Mouse (Mus musculus) neural tube, embryonic 11.5 days (tissue): ENCODE measurements around the gene Rpp14. TPM values are rescaled to one million over a fixed set of nuclear protein-coding genes. Genes with fewer than 3 reads are reported as not detected.
A peak's percentile ranks its signal among the peaks of the same experiment; 100 is the strongest.

Experiments
- ATAC-seq: fragments of 200-750 bp; cut with Nextera tagmentation; 2 replicates; pipeline ENCODE4 v1.8.0; 2017; ENCODE audit warnings: moderate number of reproducible peaks, mild to moderate bottlenecking, moderate TSS enrichment, moderate library complexity; ENCODE audit not compliant: insufficient read depth, low FRiP score, low TSS enrichment
- DNase-seq: peaks from one replicate; pipeline ENCODE4 v3.0.0-alpha.2; 2015; ENCODE audit warnings: low spot score
- H3K27ac ChIP-seq: fragments of 300-500 bp; sonication (generic); 2 replicates; pipeline ENCODE4 v1.5.1; 2014; ENCODE audit warnings: low read depth, mild to moderate bottlenecking, low read length
- H3K27me3 ChIP-seq: fragments of 300-500 bp; sonication (generic); 2 replicates; pipeline ENCODE4 v1.6.1; 2014; ENCODE audit warnings: mild to moderate bottlenecking, low read length, mixed read lengths; ENCODE audit not compliant: control insufficient read depth, insufficient read depth
- H3K36me3 ChIP-seq: fragments of 300-500 bp; sonication (generic); 2 replicates; pipeline ENCODE4 v1.6.1; 2014; ENCODE audit warnings: mild to moderate bottlenecking, low read length, moderate library complexity, mixed read lengths; ENCODE audit not compliant: control insufficient read depth, insufficient read depth
- H3K4me1 ChIP-seq: fragments of 300-500 bp; sonication (generic); 2 replicates; pipeline ENCODE4 v1.6.1; 2014; ENCODE audit warnings: low read length, mixed read lengths; ENCODE audit not compliant: control insufficient read depth, insufficient read depth
- H3K4me2 ChIP-seq: fragments of 300-500 bp; sonication (generic); 2 replicates; pipeline ENCODE4 v1.6.1; 2014; ENCODE audit warnings: low read depth, mild to moderate bottlenecking, moderate library complexity
- H3K4me3 ChIP-seq: fragments of 300-500 bp; sonication (generic); 2 replicates; pipeline ENCODE4 v1.5.1; 2014; ENCODE audit warnings: low read depth, low read length
- H3K9ac ChIP-seq: fragments of 300-500 bp; sonication (generic); 2 replicates; pipeline ENCODE4 v1.6.1; 2014; ENCODE audit warnings: mild to moderate bottlenecking, low read length
- H3K9me3 ChIP-seq: fragments of 300-500 bp; sonication (generic); 2 replicates; pipeline ENCODE4 v1.6.1; 2016; ENCODE audit warnings: low read length; ENCODE audit not compliant: control insufficient read depth
- WGBS: fragments of 180-500 bp; shearing (Covaris S2); extraction: QIAGEN DNeasy Blood & Tissue Kit; methylation state at CpG from one replicate; pipeline ENCODE4 v1.1.7; 2014; 5-methylcytosine and 5-hydroxymethylcytosine counted together
- polyA plus RNA-seq: library from polyadenylated mRNA; unstranded; fragments of >200 nt; fragmentation: Nextera tagmentation; extraction: Ambion mirVana; gene quantifications from 2 replicates; pipeline ENCODE4 v1.2.1, GENCODE M21; 2014

The Rpp14 gene
- polyA plus RNA-seq, 1 experiment from 2014 or later: 55.1 TPM

- H3K9ac ChIP-seq: peak overlapping the region; percentile 78
- no peaks in the 10 kb centered on the region for H3K27me3 ChIP-seq
- H3K27ac ChIP-seq: no peak overlapping the region
- no peaks in the 10 kb centered on the region for H3K4me1 ChIP-seq
- H3K4me2 ChIP-seq: peak overlapping the region; percentile 63
- WGBS: 3% methylated on average over 5 of the region's 5 CpGs
- peak; percentile 36 for ATAC-seq
- DNase-seq: peak; percentile 42
- H3K9me3 ChIP-seq: no peaks in the 10 kb centered on the region
- peak overlapping the region; percentile 91 for H3K4me3 ChIP-seq
- no peaks in the 10 kb centered on the region for H3K36me3 ChIP-seq
Observed at GRCm38 (mm10) chr14:8098687-8098995, 18.5 kb downstream of the Rpp14 start.

GRCm38 (mm10) chr14:8099561-8100021 lies 19.4 kb downstream of the Rpp14 start:
- no peak overlapping the region for H3K9ac ChIP-seq
- no peak for ATAC-seq

GRCm38 (mm10) chr14:8101886-8102285 lies 21.7 kb downstream of the Rpp14 start:
- Histone ChIP-seq H3K4me2 (no peak overlapping the region), H3K4me1 (no peaks in the 10 kb centered on the region), H3K4me3 (no peak overlapping the region), H3K27me3 (no peaks in the 10 kb centered on the region), H3K9ac (no peak overlapping the region), H3K9me3 (no peaks in the 10 kb centered on the region), H3K27ac (no peak overlapping the region), H3K36me3 (no peaks in the 10 kb centered on the region)
- no peak for DNase-seq
- ATAC-seq: no peak
- WGBS: 89% methylated on average over 8 of the region's 8 CpGs

More at GRCm38 (mm10) chr14:8099561-8100021, 19.4 kb downstream of the Rpp14 start:
- Histone ChIP-seq H3K36me3 (no peaks in the 10 kb centered on the region), H3K27ac (no peak overlapping the region), H3K27me3 (no peaks in the 10 kb centered on the region), H3K4me1 (no peaks in the 10 kb centered on the region), H3K9me3 (no peaks in the 10 kb centered on the region), H3K4me2 (no peak overlapping the region), H3K4me3 (peak overlapping the region; percentile 91; the same call in 1 of the 2 replicates)
- 75% methylated on average over 10 of the region's 10 CpGs for WGBS
- no peak for DNase-seq

GRCm38 (mm10) chr14:8102676-8103075 lies 22.5 kb downstream of the Rpp14 start:
- Histone ChIP-seq H3K9ac (no peak overlapping the region), H3K27ac (no peak overlapping the region), H3K4me3 (no peak overlapping the region), H3K9me3 (no peaks in the 10 kb centered on the region), H3K4me1 (no peaks in the 10 kb centered on the region), H3K4me2 (no peak overlapping the region), H3K27me3 (no peaks in the 10 kb centered on the region), H3K36me3 (no peaks in the 10 kb centered on the region)
- WGBS: 80% methylated on average over 12 of the region's 12 CpGs
- no peak for ATAC-seq
- no peak for DNase-seq

- 87% methylated on average over 4 of the region's 4 CpGs for WGBS
- H3K27me3 ChIP-seq: no peaks in the 10 kb centered on the region
- no peak overlapping the region for H3K9ac ChIP-seq
- no peak overlapping the region for H3K27ac ChIP-seq
- no peaks in the 10 kb centered on the region for H3K36me3 ChIP-seq
- ATAC-seq (no peak), DNase-seq (no peak)
- no peak overlapping the region for H3K4me3 ChIP-seq
- H3K4me2 ChIP-seq: no peak overlapping the region
- no peaks in the 10 kb centered on the region for H3K9me3 ChIP-seq
- H3K4me1 ChIP-seq: no peaks in the 10 kb centered on the region
Observed at GRCm38 (mm10) chr14:8108047-8108446, 27.9 kb downstream of the Rpp14 start.

GRCm38 (mm10) chr14:8108976-8109375 lies 28.8 kb downstream of the Rpp14 start:
- Histone ChIP-seq H3K4me3 (no peak overlapping the region), H3K9ac (no peak overlapping the region), H3K27ac (no peak overlapping the region), H3K36me3 (no peaks in the 10 kb centered on the region), H3K9me3 (no peaks in the 10 kb centered on the region), H3K27me3 (no peaks in the 10 kb centered on the region), H3K4me2 (no peak overlapping the region), H3K4me1 (no peaks in the 10 kb centered on the region)
- 91% methylated on average over 1 of the region's 1 CpGs for WGBS
- ATAC-seq: no peak
- DNase-seq: no peak

- no peaks in the 10 kb centered on the region for H3K36me3 ChIP-seq
- ATAC-seq (no peak), DNase-seq (no peak)
- WGBS: 89% methylated on average over 6 of the region's 6 CpGs
- no peak overlapping the region for H3K9ac ChIP-seq
- no peaks in the 10 kb centered on the region for H3K9me3 ChIP-seq
- H3K4me2 ChIP-seq: no peak overlapping the region
- no peak overlapping the region for H3K4me3 ChIP-seq
- H3K27me3 ChIP-seq: no peaks in the 10 kb centered on the region
- no peak overlapping the region for H3K27ac ChIP-seq
- H3K4me1 ChIP-seq: no peaks in the 10 kb centered on the region
Observed at GRCm38 (mm10) chr14:8111545-8111944, 31.4 kb downstream of the Rpp14 start.

GRCm38 (mm10) chr14:8112036-8112435 lies 31.9 kb downstream of the Rpp14 start:
- no peaks in the 10 kb centered on the region for H3K36me3 ChIP-seq
- H3K27ac ChIP-seq: no peak overlapping the region
- no peak for ATAC-seq
- H3K4me1 ChIP-seq: no peaks in the 10 kb centered on the region
- DNase-seq: no peak
- H3K27me3 ChIP-seq: no peaks in the 10 kb centered on the region
- no peak overlapping the region for H3K4me2 ChIP-seq
- WGBS: 92% methylated on average over 8 of the region's 8 CpGs
- H3K9me3 ChIP-seq: no peaks in the 10 kb centered on the region
- H3K9ac ChIP-seq: no peak overlapping the region
- no peak overlapping the region for H3K4me3 ChIP-seq

GRCm38 (mm10) chr14:8113616-8114015 lies 33.4 kb downstream of the Rpp14 start:
- H3K4me2 ChIP-seq: no peak overlapping the region
- H3K27ac ChIP-seq: no peak overlapping the region
- H3K4me1 ChIP-seq: no peaks in the 10 kb centered on the region
- no peak for ATAC-seq
- 86% methylated on average over 2 of the region's 2 CpGs for WGBS
- DNase-seq: no peak
- H3K27me3 ChIP-seq: no peaks in the 10 kb centered on the region
- H3K9me3 ChIP-seq: no peaks in the 10 kb centered on the region
- no peak overlapping the region for H3K9ac ChIP-seq
- H3K36me3 ChIP-seq: no peaks in the 10 kb centered on the region
- no peak overlapping the region for H3K4me3 ChIP-seq
